ENCODE assay signal across 26 mouse cellular contexts in genomic region chr11:29496962-29497361, GRCm38 (mm10). TPM values are rescaled to one million over a fixed set of nuclear protein-coding genes. Genes with fewer than 3 reads are reported as not detected.
DNase-seq lines count a peak whose midpoint lies in the region; ATAC-seq and TF ChIP-seq lines count a peak whose summit lies in the region.
"Had no signal": no experiment of that assay in that cellular context is flagged by ENCODE, and none has a peak within 500 bp of the region (broad histone marks: within the 10 kb centered on the region; RNA-seq: fewer than 3 reads in every experiment).

No protein-coding gene starts in this region.

- no peaks in the 10 kb centered on the region for H3K27me3 ChIP-seq in kidney, adult 2 months (replicated peaks; ENCODE audit: control insufficient read depth, insufficient read depth, low read length)
- H3K27me3 ChIP-seq: CH12.LX; embryonic facial prominence, embryonic 12.5 days; forebrain, embryonic 13.5 days; forebrain, embryonic 15.5 days; Patski had no signal

- peak; percentile 69 for ATAC-seq in common myeloid progenitor, adult 5-6 weeks (replicated peaks; ENCODE audit: low read depth, poor library complexity, severe bottlenecking)
- ATAC-seq in megakaryocyte progenitor cell, adult 5-6 weeks (replicated peaks; ENCODE audit: poor library complexity) = peak; percentile 94
- ATAC-seq: activated CD4-positive, CD25-positive, alpha-beta regulatory T cell, adult 4 months; CD4-positive, CD25-positive, alpha-beta regulatory T cell, adult 4 months; forebrain, embryonic 13.5 days; forebrain, embryonic 15.5 days; forebrain, postnatal 0 days; Patski had no signal

- DNase-seq in lung, postnatal 36 days = peak; percentile 16
- DNase-seq in lung, postnatal 14 days = no peak
- DNase-seq in kidney, adult 2 months = no peak
- no peak for DNase-seq in left cerebral cortex, adult 8-10 months (ENCODE audit: low spot score in 2 of 2)
- DNase-seq in B cell, adult 2 months = no peak
- DNase-seq: adrenal gland, adult 8-10 months; adrenal gland, postnatal 14 days; adrenal gland, postnatal 36 days; cerebellum, adult 11 months; cerebellum, adult 18-20 months; cerebellum, adult 8-10 months; cerebellum, adult 9-11 months; cerebellum, postnatal 14 days; cerebellum, postnatal 36 days; forebrain, postnatal 0 days had no signal

- TF ChIP-seq CTCF in kidney, adult 2 months (conservative IDR thresholded peaks at IDR 0.05; ENCODE audit: insufficient read depth, insufficient read length, low read depth, low read length) = no peak

- peak overlapping the region; percentile 38 for H3K27ac ChIP-seq in macrophage
- no peak overlapping the region for H3K27ac ChIP-seq in kidney, adult 2 months (ENCODE audit: insufficient read depth, low read depth, low read length)
- H3K27ac ChIP-seq: embryonic facial prominence, embryonic 10.5 days; embryonic facial prominence, embryonic 12.5 days; forebrain, embryonic 13.5 days; forebrain, embryonic 15.5 days had no signal

- 13% methylated on average over 3 of the region's 3 CpGs for WGBS in macrophage (ENCODE audit: missing documents)
- 84% methylated on average over 3 of the region's 3 CpGs for WGBS in kidney, adult 2 months

- H3K36me3 ChIP-seq in macrophage (ENCODE audit: inconsistent target) = 0 out of 2 replicates have a peak, but pooled peaks cover 2% of the 10 kb centered on the region
- no peaks in the 10 kb centered on the region for H3K36me3 ChIP-seq in kidney, adult 2 months (ENCODE audit: control insufficient read depth, insufficient read depth, low read length)

- H3K79me2 ChIP-seq in macrophage (ENCODE audit: inconsistent target) = no peaks in the 10 kb centered on the region

- H3K4me1 ChIP-seq in kidney, adult 2 months (ENCODE audit: control insufficient read depth, insufficient read depth, low read length) = no peaks in the 10 kb centered on the region
- H3K4me1 ChIP-seq: embryonic facial prominence, embryonic 10.5 days; embryonic facial prominence, embryonic 12.5 days; forebrain, embryonic 13.5 days; forebrain, embryonic 15.5 days had no signal

- no peak for TF ChIP-seq POLR2A in kidney, adult 2 months (IDR thresholded peaks at IDR 0.05; ENCODE audit: low read depth, low read length)

- H3K4me3 ChIP-seq in macrophage (ENCODE audit: inconsistent target) = no peak overlapping the region
- no peak overlapping the region for H3K4me3 ChIP-seq in kidney, adult 2 months (ENCODE audit: insufficient read depth, low read depth, low read length)
- H3K4me3 ChIP-seq: embryonic facial prominence, embryonic 10.5 days; embryonic facial prominence, embryonic 12.5 days; forebrain, embryonic 13.5 days; forebrain, embryonic 15.5 days had no signal

RNA-seq across cellular contexts. Expression of gene Prorsd1, which starts 17.9 kb away (rescaled TPM):
- 40.4 and 59.4 TPM in 2 replicates for total RNA-seq in common myeloid progenitor, adult 5-6 weeks (2017)
- 10 to 100 TPM in 6 of 26 experiments, 1 to 10 TPM in 17, under 1 TPM in 3; 0.69 to 18.7 (median 4.0) TPM for total RNA-seq in macrophage (2018; cell fraction: chromatin; rRNA removed)
- total RNA-seq in macrophage (2018; cell fraction: cytosol; rRNA removed) = 10 to 100 TPM; 12.8 to 41.5 (median 29.2) TPM
- total RNA-seq in macrophage (2018; cell fraction: nucleus; rRNA removed) = 10 to 100 TPM in 15 of 26 experiments, 1 to 10 TPM in 10, under 1 TPM in 1; 0.79 to 37.5 (median 11.9) TPM
- 21.0 to 49.9 TPM (median 28.5 TPM) in 3 replicates for polyA plus RNA-seq in macrophage (2018)
- 45.7 and 50.9 TPM in 2 replicates for total RNA-seq in megakaryocyte progenitor cell, adult 5-6 weeks (2015)
- 49.4 and 61.1 TPM in 2 replicates for total RNA-seq in megakaryocyte progenitor cell, adult 5-6 weeks (2017)
- polyA plus RNA-seq in kidney, adult 2 months (2012; rRNA removed) = 4.2 and 7.8 TPM in 2 replicates
- total RNA-seq in left cerebral cortex, adult 8-10 months (2022) = 1 to 10 TPM; 3.2 to 6.5 (median 5.5) TPM

RNA-seq across cellular contexts. Expression of gene Mtif2, which starts 29.2 kb away (rescaled TPM):
- total RNA-seq in common myeloid progenitor, adult 5-6 weeks (2017) = 76.5 and 76.8 TPM in 2 replicates
- 10 to 100 TPM; 15.8 to 94.2 (median 65.4) TPM for total RNA-seq in macrophage (2018; cell fraction: chromatin; rRNA removed)
- 10 to 100 TPM; 10.5 to 24.6 (median 21.6) TPM for total RNA-seq in macrophage (2018; cell fraction: cytosol; rRNA removed)
- 10 to 100 TPM; 14.1 to 64.9 (median 42.9) TPM for total RNA-seq in macrophage (2018; cell fraction: nucleus; rRNA removed)
- 21.0 to 31.8 TPM (median 21.2 TPM) in 3 replicates for polyA plus RNA-seq in macrophage (2018)
- 20.1 and 30.0 TPM in 2 replicates for total RNA-seq in megakaryocyte progenitor cell, adult 5-6 weeks (2015)
- 64.9 and 80.4 TPM in 2 replicates for total RNA-seq in megakaryocyte progenitor cell, adult 5-6 weeks (2017)
- 10.5 and 13.6 TPM in 2 replicates for polyA plus RNA-seq in kidney, adult 2 months (2012; rRNA removed)
- total RNA-seq in left cerebral cortex, adult 8-10 months (2022) = 10 to 100 TPM; 31.6 to 36.7 (median 35.1) TPM

RNA-seq across cellular contexts. Expression of gene Clhc1, which starts 50.8 kb away (rescaled TPM):
- total RNA-seq in common myeloid progenitor, adult 5-6 weeks (2017) = 0.37 TPM in 1 of 2 replicates, not detected in the other
- 1 to 10 TPM in 21 of 26 experiments, under 1 TPM in 5; 0.42 to 3.3 (median 1.6) TPM for total RNA-seq in macrophage (2018; cell fraction: chromatin; rRNA removed)
- under 1 TPM in 22 of 26 experiments, not detected in 4; 0.07 to 0.55 (median 0.17) TPM for total RNA-seq in macrophage (2018; cell fraction: cytosol; rRNA removed)
- 1 to 10 TPM in 13 of 26 experiments, under 1 TPM in 11, not detected in 2; 0.18 to 5.3 (median 1.0) TPM for total RNA-seq in macrophage (2018; cell fraction: nucleus; rRNA removed)
- polyA plus RNA-seq in macrophage (2018) = 0.13 to 0.42 TPM (median 0.33 TPM) in 3 replicates
- 0.10 and 0.73 TPM in 2 replicates for total RNA-seq in megakaryocyte progenitor cell, adult 5-6 weeks (2015)
- 0.12 and 0.47 TPM in 2 replicates for total RNA-seq in megakaryocyte progenitor cell, adult 5-6 weeks (2017)
- polyA plus RNA-seq in kidney, adult 2 months (2012; rRNA removed) = 0.22 TPM in 1 of 2 replicates, not detected in the other
- total RNA-seq in left cerebral cortex, adult 8-10 months (2022) = under 1 TPM in 2 of 4 experiments, not detected in 2; 0.44 to 0.65 TPM
- total RNA-seq: forebrain, postnatal 0 days had no signal

RNA-seq across cellular contexts. Expression of gene Rps27a, which starts 50.9 kb away (rescaled TPM):
- total RNA-seq in common myeloid progenitor, adult 5-6 weeks (2017) = 1,324 and 1,346 TPM in 2 replicates
- 100 to 1,000 TPM in 20 of 26 experiments, 10 to 100 TPM in 6; 66.2 to 272 (median 126) TPM for total RNA-seq in macrophage (2018; cell fraction: chromatin; rRNA removed)
- 1,000 to 10,000 TPM in 13 of 26 experiments, 100 to 1,000 TPM in 13; 722 to 1,645 (median 996) TPM for total RNA-seq in macrophage (2018; cell fraction: cytosol; rRNA removed)
- 100 to 1,000 TPM; 146 to 360 (median 243) TPM for total RNA-seq in macrophage (2018; cell fraction: nucleus; rRNA removed)
- polyA plus RNA-seq in macrophage (2018) = 595 to 1,446 TPM (median 1,246 TPM) in 3 replicates
- 2,267 and 2,302 TPM in 2 replicates for total RNA-seq in megakaryocyte progenitor cell, adult 5-6 weeks (2015)
- total RNA-seq in megakaryocyte progenitor cell, adult 5-6 weeks (2017) = 1,089 and 1,288 TPM in 2 replicates
- 104 and 156 TPM in 2 replicates for polyA plus RNA-seq in kidney, adult 2 months (2012; rRNA removed)
- 100 to 1,000 TPM; 532 to 582 (median 543) TPM for total RNA-seq in left cerebral cortex, adult 8-10 months (2022)
